Comparison of ENCODE assay signal across 28 mouse cellular contexts in the genomic region with DNA sequence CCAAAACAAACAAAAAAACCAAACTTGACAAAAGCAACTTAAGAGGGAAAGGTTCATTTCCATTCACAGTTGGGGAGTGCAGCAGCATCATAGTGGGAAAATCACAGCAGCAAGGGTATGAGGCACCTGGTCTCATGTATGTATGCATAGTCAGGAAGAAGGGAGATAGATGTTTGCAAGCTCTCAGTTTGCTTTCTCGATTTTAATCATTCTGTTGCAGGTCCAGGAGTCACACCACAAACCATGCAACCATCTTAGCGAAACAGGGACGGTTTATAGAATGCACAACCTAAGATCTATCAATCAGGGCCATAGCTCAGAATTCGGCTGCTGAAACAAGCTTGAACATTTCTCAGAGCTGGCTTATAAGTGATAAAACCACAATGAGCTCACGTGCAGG. TPM values are rescaled to one million over a fixed set of nuclear protein-coding genes. Genes with fewer than 3 reads are reported as not detected.
"Had no signal": no experiment of that assay in that cellular context is flagged by ENCODE, and none has a peak within 500 bp of the region (broad histone marks: within the 10 kb centered on the region; RNA-seq: fewer than 3 reads in every experiment).

No protein-coding gene starts in this region.

- H3K27me3 ChIP-seq: embryonic facial prominence, embryonic 12.5 days; embryonic facial prominence, embryonic 13.5 days; embryonic facial prominence, embryonic 15.5 days; forebrain, embryonic 12.5 days; forebrain, embryonic 13.5 days; forebrain, embryonic 15.5 days had no signal

- H3K36me3 ChIP-seq: embryonic facial prominence, embryonic 10.5 days; embryonic facial prominence, embryonic 12.5 days; embryonic facial prominence, embryonic 13.5 days; embryonic facial prominence, embryonic 15.5 days; forebrain, embryonic 10.5 days; forebrain, embryonic 12.5 days; forebrain, embryonic 15.5 days had no signal

- H3K4me1 ChIP-seq: embryonic facial prominence, embryonic 10.5 days; embryonic facial prominence, embryonic 12.5 days; embryonic facial prominence, embryonic 13.5 days; embryonic facial prominence, embryonic 15.5 days; forebrain, embryonic 10.5 days; forebrain, embryonic 12.5 days; forebrain, embryonic 13.5 days; forebrain, embryonic 15.5 days had no signal

- H3K9me3 ChIP-seq: embryonic facial prominence, embryonic 10.5 days; embryonic facial prominence, embryonic 12.5 days; embryonic facial prominence, embryonic 13.5 days; embryonic facial prominence, embryonic 15.5 days; forebrain, embryonic 10.5 days; forebrain, embryonic 12.5 days; forebrain, embryonic 13.5 days; forebrain, embryonic 15.5 days had no signal

- ATAC-seq: forebrain, embryonic 13.5 days; forebrain, embryonic 14.5 days; forebrain, embryonic 15.5 days; forebrain, embryonic 16.5 days; forebrain, postnatal 0 days had no signal

- H3K4me3 ChIP-seq: embryonic facial prominence, embryonic 10.5 days; embryonic facial prominence, embryonic 12.5 days; embryonic facial prominence, embryonic 13.5 days; embryonic facial prominence, embryonic 15.5 days; erythroblast, embryonic 14.5 days; forebrain, embryonic 10.5 days; forebrain, embryonic 12.5 days; forebrain, embryonic 13.5 days; forebrain, embryonic 15.5 days; gastrocnemius, adult 2 months; heart, adult 2 months had no signal

- H3K4me2 ChIP-seq: embryonic facial prominence, embryonic 12.5 days; embryonic facial prominence, embryonic 13.5 days; embryonic facial prominence, embryonic 15.5 days; forebrain, embryonic 12.5 days; forebrain, embryonic 13.5 days; forebrain, embryonic 15.5 days had no signal

- H3K9ac ChIP-seq: embryonic facial prominence, embryonic 12.5 days; embryonic facial prominence, embryonic 13.5 days; embryonic facial prominence, embryonic 15.5 days; forebrain, embryonic 12.5 days; forebrain, embryonic 13.5 days; forebrain, embryonic 15.5 days; forebrain, postnatal 0 days had no signal

- H3K27ac ChIP-seq: embryonic facial prominence, embryonic 10.5 days; embryonic facial prominence, embryonic 12.5 days; embryonic facial prominence, embryonic 13.5 days; embryonic facial prominence, embryonic 15.5 days; forebrain, embryonic 10.5 days; forebrain, embryonic 12.5 days; forebrain, embryonic 13.5 days; forebrain, embryonic 15.5 days; gastrocnemius, adult 2 months; heart, adult 2 months had no signal

- DNase-seq: cerebellum, adult 9-11 months; cerebellum, postnatal 10 days; cerebellum, postnatal 14 days; cerebellum, postnatal 25 days; cerebellum, postnatal 36 days; embryo, embryonic 11 days; forebrain, postnatal 0 days; gastrocnemius, adult 2 months; gastrocnemius, postnatal 10 days; gastrocnemius, postnatal 14 days; gastrocnemius, postnatal 25 days; gastrocnemius, postnatal 36 days; heart, adult 11 months; heart, adult 18-20 months; heart, adult 2 months had no signal

RNA-seq across cellular contexts. Expression of gene Mapk10, which starts 19.2 kb away (rescaled TPM):
- total RNA-seq: common myeloid progenitor, adult 5-6 weeks; granulocyte monocyte progenitor cell, adult 5-6 weeks had no signal
- polyA plus RNA-seq: erythroblast, embryonic 14.5 days had no signal
